Mouse (Mus musculus): ENCODE measurements around the gene Mrpl4. TPM values are rescaled to one million over a fixed set of nuclear protein-coding genes. Genes with fewer than 3 reads are reported as not detected.
"Not testable (repeated sequence)": the region's sequence is repeated elsewhere in the genome, so short reads cannot be mapped to it uniquely, and the experiment has no call there.

Mrpl4 gene
- polyA plus RNA-seq, 2 experiments = 36.7 to 61.3 TPM

GRCm38 (mm10) chr9:21043563-21043962 is 41.0 kb downstream of the Mrpl4 start:
- H3K27me3 ChIP-seq (ENCODE audit: control insufficient read depth, insufficient read depth, low read length) = peaks cover 3% of the 10 kb centered on the region
- TF ChIP-seq CTCF (IDR thresholded peaks at IDR 0.05; ENCODE audit: low read depth) (no peak), EP300 (IDR thresholded peaks at IDR 0.05; ENCODE audit: low read depth) (no peak)
- H3K4me1 ChIP-seq (replicated peaks; ENCODE audit: control insufficient read depth in 2 of 2, insufficient read depth in 2 of 2, low read length in 1 of 2) = peaks cover 12 to 15% of the 10 kb centered on the region in 2 experiments
- H3K9ac ChIP-seq (replicated peaks) = no peak overlapping the region
- DNase-seq (ENCODE audit: low read depth in 3 of 3, low spot score in 3 of 3) (no peak), ATAC-seq (ENCODE audit: insufficient read depth) (no peak)
- no peak overlapping the region for H3K4me3 ChIP-seq (ENCODE audit: insufficient read depth in 1 of 2, low read depth in 2 of 2, low read length in 2 of 2)
- H3K36me3 ChIP-seq (replicated peaks; ENCODE audit: control insufficient read depth, insufficient read depth, low read depth) = no peaks in the 10 kb centered on the region
- H3K27ac ChIP-seq = no peak overlapping the region
- WGBS (ENCODE audit: insufficient replicate concordance) = 49% methylated on average over 4 of the region's 4 CpGs
- no peak overlapping the region for H3K4me2 ChIP-seq (ENCODE audit: low read depth)
- H3K9me3 ChIP-seq (ENCODE audit: control insufficient read depth, low read length) = no peaks in the 10 kb centered on the region

GRCm38 (mm10) chr9:21044785-21045184 is 42.2 kb downstream of the Mrpl4 start:
- not testable (repeated sequence) for H3K4me2 ChIP-seq (ENCODE audit: low read depth); DNase-seq (ENCODE audit: low read depth in 3 of 3, low spot score in 3 of 3); H3K27me3 ChIP-seq (ENCODE audit: control insufficient read depth, insufficient read depth, low read length); H3K27ac ChIP-seq; H3K4me1 ChIP-seq (replicated peaks; ENCODE audit: control insufficient read depth in 2 of 2, insufficient read depth in 2 of 2, low read length in 1 of 2); H3K36me3 ChIP-seq (replicated peaks; ENCODE audit: control insufficient read depth, insufficient read depth, low read depth); ATAC-seq (ENCODE audit: insufficient read depth); H3K9ac ChIP-seq (replicated peaks); H3K9me3 ChIP-seq (ENCODE audit: control insufficient read depth, low read length); H3K4me3 ChIP-seq (ENCODE audit: insufficient read depth in 1 of 2, low read depth in 2 of 2, low read length in 2 of 2)
- WGBS (ENCODE audit: insufficient replicate concordance) = 54% methylated on average over 1 of the region's 1 CpGs

- H3K27me3 ChIP-seq (ENCODE audit: control insufficient read depth, insufficient read depth, low read length) = no peaks in the 10 kb centered on the region
- H3K4me3 ChIP-seq (ENCODE audit: insufficient read depth in 1 of 2, low read depth in 2 of 2, low read length in 2 of 2) = no peak overlapping the region
- DNase-seq (ENCODE audit: low read depth in 3 of 3, low spot score in 3 of 3) (no peak), ATAC-seq (ENCODE audit: insufficient read depth) (no peak)
- H3K9ac ChIP-seq (replicated peaks) = no peak overlapping the region
- peaks cover 2 to 4% of the 10 kb centered on the region in 2 experiments; a peak in 3 of 4 replicates for H3K4me1 ChIP-seq (replicated peaks; ENCODE audit: control insufficient read depth in 2 of 2, insufficient read depth in 2 of 2, low read length in 1 of 2)
- no peak overlapping the region for H3K4me2 ChIP-seq (ENCODE audit: low read depth)
- no peak for TF ChIP-seq EP300 (IDR thresholded peaks at IDR 0.05; ENCODE audit: low read depth)
- TF ChIP-seq CTCF (IDR thresholded peaks at IDR 0.05; ENCODE audit: low read depth) = no peak
- no peaks in the 10 kb centered on the region for H3K36me3 ChIP-seq (replicated peaks; ENCODE audit: control insufficient read depth, insufficient read depth, low read depth)
- no peaks in the 10 kb centered on the region for H3K9me3 ChIP-seq (ENCODE audit: control insufficient read depth, low read length)
- WGBS (ENCODE audit: insufficient replicate concordance) = 57% methylated on average over 3 of the region's 3 CpGs
- H3K27ac ChIP-seq = no peak overlapping the region
Observed at GRCm38 (mm10) chr9:21045235-21045634, 42.7 kb downstream of the Mrpl4 start.

DNA sequence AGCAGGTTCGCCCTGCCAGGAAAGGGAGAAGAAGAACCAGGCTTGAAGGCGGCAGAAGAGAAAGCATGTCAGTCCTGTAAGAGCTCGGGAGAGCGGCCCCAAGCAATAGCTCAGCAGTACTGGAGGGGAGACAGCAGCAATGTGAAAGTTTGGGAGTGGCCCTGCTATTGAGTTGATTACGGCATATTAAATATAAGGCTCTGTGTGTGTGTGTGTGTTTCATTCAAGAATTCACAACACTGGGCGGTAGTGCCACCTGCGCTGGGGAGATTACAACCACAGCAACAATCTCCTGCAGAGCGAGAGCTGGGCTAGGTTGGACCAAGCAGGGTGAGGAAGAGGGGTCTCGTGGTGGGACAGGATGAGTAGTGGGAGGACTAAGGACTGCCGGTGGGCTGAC is 49.0 kb downstream of the Mrpl4 start:
- ATAC-seq (ENCODE audit: insufficient read depth) (peak; percentile 79), DNase-seq (ENCODE audit: low read depth in 3 of 3, low spot score in 3 of 3) (no peak)
- Histone ChIP-seq H3K4me1 (replicated peaks; ENCODE audit: control insufficient read depth in 2 of 2, insufficient read depth in 2 of 2, low read length in 1 of 2) (peaks cover 2 to 5% of the 10 kb centered on the region in 2 experiments; a peak in 2 of 4 replicates), H3K4me3 (ENCODE audit: insufficient read depth in 1 of 2, low read depth in 2 of 2, low read length in 2 of 2) (no peak overlapping the region), H3K4me2 (ENCODE audit: low read depth) (0 out of 2 replicates have a peak overlapping the region, but pooled peaks have one; percentile 11), H3K9me3 (ENCODE audit: control insufficient read depth, low read length) (no peaks in the 10 kb centered on the region), H3K36me3 (replicated peaks; ENCODE audit: control insufficient read depth, insufficient read depth, low read depth) (no peaks in the 10 kb centered on the region), H3K9ac (replicated peaks) (no peak overlapping the region; the same call in 1 of the 2 replicates), H3K27ac (no peak overlapping the region), H3K27me3 (ENCODE audit: control insufficient read depth, insufficient read depth, low read length) (no peaks in the 10 kb centered on the region)
- TF ChIP-seq CTCF (IDR thresholded peaks at IDR 0.05; ENCODE audit: low read depth) (no peak), EP300 (IDR thresholded peaks at IDR 0.05; ENCODE audit: low read depth) (0 out of 2 replicates have a peak, but pooled peaks have one; percentile 40)
- WGBS (ENCODE audit: insufficient replicate concordance) = 32% methylated on average over 10 of the region's 10 CpGs

MicroRNAs within 50 kb of the gene (microRNA counts, 519-probe panel; counts per million panel counts)
- 69.9 counts per million for microRNA mmu-miR-1900

Small RNAs within 50 kb of the gene (microRNA-seq; reads per million reads assigned to microRNA genes)
- gene Mir1900 = not detected

Other genes starting within 250 kb of the Mrpl4 start
- 0.05 and 0.08 TPM in 2 replicates for gene Col5a3, start 187.7 kb upstream of the Mrpl4 start, polyA plus RNA-seq (2012; rRNA removed)
- gene Col5a3, start 187.7 kb upstream of the Mrpl4 start, polyA plus RNA-seq (2014; fragmentation: Nextera tagmentation; extraction: Ambion mirVana) = 0.03 and 0.10 TPM in 2 replicates
- gene Rdh8, start 184.2 kb upstream of the Mrpl4 start, polyA plus RNA-seq (2012; rRNA removed) = not detected in 2 replicates
- gene Rdh8, start 184.2 kb upstream of the Mrpl4 start, polyA plus RNA-seq (2014; fragmentation: Nextera tagmentation; extraction: Ambion mirVana) = not detected in 2 replicates
- gene A230050P20Rik, start 134.1 kb upstream of the Mrpl4 start, polyA plus RNA-seq (2012; rRNA removed) = 11.5 and 13.0 TPM in 2 replicates
- gene A230050P20Rik, start 134.1 kb upstream of the Mrpl4 start, polyA plus RNA-seq (2014; fragmentation: Nextera tagmentation; extraction: Ambion mirVana) = 1.1 and 1.7 TPM in 2 replicates
- 8.1 and 9.3 TPM in 2 replicates for gene Angptl6, start 123.0 kb upstream of the Mrpl4 start, polyA plus RNA-seq (2012; rRNA removed)
- 6.8 and 7.6 TPM in 2 replicates for gene Angptl6, start 123.0 kb upstream of the Mrpl4 start, polyA plus RNA-seq (2014; fragmentation: Nextera tagmentation; extraction: Ambion mirVana)
- gene Ppan, start 114.6 kb upstream of the Mrpl4 start, polyA plus RNA-seq (2012; rRNA removed) = 70.6 and 84.8 TPM in 2 replicates
- 50.2 and 56.1 TPM in 2 replicates for gene Ppan, start 114.6 kb upstream of the Mrpl4 start, polyA plus RNA-seq (2014; fragmentation: Nextera tagmentation; extraction: Ambion mirVana)
- 74.2 and 104 TPM in 2 replicates for gene Eif3g, start 104.1 kb upstream of the Mrpl4 start, polyA plus RNA-seq (2012; rRNA removed)
- 170 and 181 TPM in 2 replicates for gene Eif3g, start 104.1 kb upstream of the Mrpl4 start, polyA plus RNA-seq (2014; fragmentation: Nextera tagmentation; extraction: Ambion mirVana)
- 47.6 and 55.9 TPM in 2 replicates for gene Dnmt1, start 42.9 kb upstream of the Mrpl4 start, polyA plus RNA-seq (2012; rRNA removed)
- gene Dnmt1, start 42.9 kb upstream of the Mrpl4 start, polyA plus RNA-seq (2014; fragmentation: Nextera tagmentation; extraction: Ambion mirVana) = 43.1 and 48.6 TPM in 2 replicates
- 1.2 and 1.3 TPM in 2 replicates for gene S1pr2, start 26.0 kb upstream of the Mrpl4 start, polyA plus RNA-seq (2012; rRNA removed)
- gene S1pr2, start 26.0 kb upstream of the Mrpl4 start, polyA plus RNA-seq (2014; fragmentation: Nextera tagmentation; extraction: Ambion mirVana) = 2.3 and 3.0 TPM in 2 replicates
- 5.4 and 6.9 TPM in 2 replicates for gene Icam1, start 13.2 kb downstream of the Mrpl4 start, polyA plus RNA-seq (2012; rRNA removed)
- 7.9 and 9.1 TPM in 2 replicates for gene Icam1, start 13.2 kb downstream of the Mrpl4 start, polyA plus RNA-seq (2014; fragmentation: Nextera tagmentation; extraction: Ambion mirVana)
- 61.8 and 64.1 TPM in 2 replicates for gene Icam4, start 26.6 kb downstream of the Mrpl4 start, polyA plus RNA-seq (2012; rRNA removed)
- 204 and 223 TPM in 2 replicates for gene Icam4, start 26.6 kb downstream of the Mrpl4 start, polyA plus RNA-seq (2014; fragmentation: Nextera tagmentation; extraction: Ambion mirVana)
- 0.70 and 0.87 TPM in 2 replicates for gene Icam5, start 29.3 kb downstream of the Mrpl4 start, polyA plus RNA-seq (2012; rRNA removed)
- 0.20 and 0.28 TPM in 2 replicates for gene Icam5, start 29.3 kb downstream of the Mrpl4 start, polyA plus RNA-seq (2014; fragmentation: Nextera tagmentation; extraction: Ambion mirVana)
- gene Zglp1, start 64.4 kb downstream of the Mrpl4 start, polyA plus RNA-seq (2012; rRNA removed) = 0.21 and 0.49 TPM in 2 replicates
- gene Zglp1, start 64.4 kb downstream of the Mrpl4 start, polyA plus RNA-seq (2014; fragmentation: Nextera tagmentation; extraction: Ambion mirVana) = 0.57 TPM in 1 of 2 replicates, not detected in the other
- gene Gm49373, start 70.4 kb downstream of the Mrpl4 start, polyA plus RNA-seq (2012; rRNA removed) = 0.47 and 0.94 TPM in 2 replicates
- 0.32 and 0.46 TPM in 2 replicates for gene Gm49373, start 70.4 kb downstream of the Mrpl4 start, polyA plus RNA-seq (2014; fragmentation: Nextera tagmentation; extraction: Ambion mirVana)
- 27.5 and 31.1 TPM in 2 replicates for gene Fdx1l, start 70.9 kb downstream of the Mrpl4 start, polyA plus RNA-seq (2012; rRNA removed)
- 37.3 and 37.9 TPM in 2 replicates for gene Fdx1l, start 70.9 kb downstream of the Mrpl4 start, polyA plus RNA-seq (2014; fragmentation: Nextera tagmentation; extraction: Ambion mirVana)
- gene Gm38431, start 89.3 kb downstream of the Mrpl4 start, polyA plus RNA-seq (2012; rRNA removed) = 2.4 and 5.6 TPM in 2 replicates
- gene Gm38431, start 89.3 kb downstream of the Mrpl4 start, polyA plus RNA-seq (2014; fragmentation: Nextera tagmentation; extraction: Ambion mirVana) = 0.91 and 1.5 TPM in 2 replicates
- 21.4 and 23.4 TPM in 2 replicates for gene Raver1, start 89.3 kb downstream of the Mrpl4 start, polyA plus RNA-seq (2012; rRNA removed)
- 23.4 and 28.4 TPM in 2 replicates for gene Raver1, start 89.3 kb downstream of the Mrpl4 start, polyA plus RNA-seq (2014; fragmentation: Nextera tagmentation; extraction: Ambion mirVana)
- gene Tyk2, start 128.5 kb downstream of the Mrpl4 start, polyA plus RNA-seq (2012; rRNA removed) = 5.7 and 6.2 TPM in 2 replicates
- 4.0 and 5.1 TPM in 2 replicates for gene Tyk2, start 128.5 kb downstream of the Mrpl4 start, polyA plus RNA-seq (2014; fragmentation: Nextera tagmentation; extraction: Ambion mirVana)
- 36.8 and 123 TPM in 2 replicates for gene Cdc37, start 147.2 kb downstream of the Mrpl4 start, polyA plus RNA-seq (2012; rRNA removed)
- 118 and 129 TPM in 2 replicates for gene Cdc37, start 147.2 kb downstream of the Mrpl4 start, polyA plus RNA-seq (2014; fragmentation: Nextera tagmentation; extraction: Ambion mirVana)
- gene Pde4a, start 163.0 kb downstream of the Mrpl4 start, polyA plus RNA-seq (2012; rRNA removed) = 1.3 and 1.4 TPM in 2 replicates
- 1.1 and 1.4 TPM in 2 replicates for gene Pde4a, start 163.0 kb downstream of the Mrpl4 start, polyA plus RNA-seq (2014; fragmentation: Nextera tagmentation; extraction: Ambion mirVana)
- 15.1 and 15.8 TPM in 2 replicates for gene Keap1, start 236.6 kb downstream of the Mrpl4 start, polyA plus RNA-seq (2012; rRNA removed)
- 15.6 and 16.4 TPM in 2 replicates for gene Keap1, start 236.6 kb downstream of the Mrpl4 start, polyA plus RNA-seq (2014; fragmentation: Nextera tagmentation; extraction: Ambion mirVana)
- gene S1pr5, start 245.7 kb downstream of the Mrpl4 start, polyA plus RNA-seq (2012; rRNA removed) = 0.06 TPM in 2 replicates
- 0.09 and 0.10 TPM in 2 replicates for gene S1pr5, start 245.7 kb downstream of the Mrpl4 start, polyA plus RNA-seq (2014; fragmentation: Nextera tagmentation; extraction: Ambion mirVana)